Mouse (Mus musculus): ENCODE measurements at regions not wholly inside any gene's neighbourhood (a gene's known extent, or its start where the extent isn't known, plus 50 kb on each side); places are given as distances from the start of the nearest gene placed in this dataset. TPM values are rescaled to one million over a fixed set of nuclear protein-coding genes. Genes with fewer than 3 reads are reported as not detected.

DNA sequence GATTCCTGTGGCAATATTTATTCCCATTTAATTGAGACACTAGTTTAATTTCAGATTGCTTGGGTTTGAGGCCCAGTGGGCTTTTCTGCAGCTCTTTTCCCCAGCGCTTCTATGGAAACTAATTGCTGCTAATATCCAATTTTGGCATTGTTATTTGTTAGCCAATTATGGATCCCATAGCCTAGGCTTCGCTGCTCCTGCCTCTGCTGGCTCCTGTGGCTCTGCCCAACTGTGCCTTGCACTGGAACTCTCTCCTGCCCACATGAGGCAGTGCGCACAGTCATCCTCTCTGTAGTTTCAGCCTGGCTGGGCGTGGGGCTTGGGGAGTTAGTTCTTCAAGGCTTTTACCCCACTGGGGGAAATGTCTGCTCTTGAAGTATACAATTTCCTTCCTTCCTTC is 491.8 kb downstream of the Prss52 start:
- Histone ChIP-seq H3K4me1 (replicated peaks) (no peaks in the 10 kb centered on the region), H3K9me3 (replicated peaks) (no peaks in the 10 kb centered on the region), H3K4me3 (replicated peaks) (no peak overlapping the region), H3K27me3 (peaks cover 34% of the 10 kb centered on the region), H3K4me2 (no peak overlapping the region), H3K27ac (no peak overlapping the region), H3K9ac (no peak overlapping the region), H3K36me3 (no peaks in the 10 kb centered on the region)
- ATAC-seq (ENCODE audit: low read depth), result no peak
- WGBS (ENCODE audit: insufficient replicate concordance), result 70% methylated on average over 4 of the region's 4 CpGs
- DNase-seq, result no peak

DNA sequence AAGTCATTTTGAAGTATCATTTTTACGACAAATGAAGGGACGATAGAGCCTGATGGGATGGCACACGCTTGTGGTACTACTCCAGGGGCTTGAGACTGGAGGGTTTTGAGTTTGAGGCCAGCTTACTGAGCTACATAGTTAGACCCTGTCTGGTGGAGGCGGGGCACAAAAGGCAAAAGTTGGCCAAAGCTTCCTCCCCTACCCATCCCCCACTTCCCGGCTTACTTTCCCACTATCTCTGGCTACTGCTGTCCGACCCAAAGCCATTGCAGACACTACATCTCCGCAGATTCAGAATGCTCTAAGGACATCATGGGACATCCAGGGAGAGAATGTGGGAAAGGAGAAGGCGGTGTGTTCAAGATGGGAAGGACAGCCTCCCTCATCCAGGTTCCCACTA is 493.1 kb downstream of the Prss52 start:
- Histone ChIP-seq H3K4me1 (replicated peaks) (no peaks in the 10 kb centered on the region), H3K4me2 (no peak overlapping the region), H3K9ac (no peak overlapping the region), H3K9me3 (replicated peaks) (no peaks in the 10 kb centered on the region), H3K4me3 (replicated peaks) (no peak overlapping the region), H3K27ac (no peak overlapping the region), H3K27me3 (peaks cover 21% of the 10 kb centered on the region), H3K36me3 (no peaks in the 10 kb centered on the region)
- WGBS (ENCODE audit: insufficient replicate concordance), result 49% methylated on average over 8 of the region's 8 CpGs
- ATAC-seq (ENCODE audit: low read depth) (no peak), DNase-seq (no peak)

MicroRNA genes in the stretch of these regions (microRNA counts, 519-probe panel; counts per million panel counts)
- microRNA mmu-miR-124, result 114 counts per million

Small RNAs in the stretch of these regions (microRNA-seq; reads per million reads assigned to microRNA genes)
- gene Mir124a-1 (not detected), gene Mir3078 (not detected)
